Mouse (Mus musculus): ENCODE measurements around the gene Entpd6.
A peak's percentile ranks its signal among the peaks of the same experiment; 100 is the strongest.

The Entpd6 gene

DNA sequence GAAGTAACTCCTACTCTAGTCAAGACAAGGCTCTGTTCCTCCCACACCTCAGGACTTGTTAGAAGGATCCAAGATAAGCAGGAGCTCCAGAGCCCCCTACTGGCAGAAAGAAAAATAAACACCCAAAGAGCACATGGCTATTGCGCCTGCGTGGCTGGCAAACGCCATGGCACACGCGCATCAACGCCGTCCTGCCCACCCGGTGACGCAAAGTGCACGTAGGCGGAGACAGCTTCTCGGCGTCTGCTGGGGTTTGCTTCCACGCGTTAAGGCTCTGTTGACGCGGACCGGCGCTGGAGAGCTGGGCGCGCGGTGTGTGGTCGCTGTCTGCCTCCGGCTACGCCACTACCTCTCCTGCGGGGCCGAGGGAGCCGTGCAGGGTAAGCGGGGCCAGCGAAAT lies at the start of gene Entpd6:
Gene Entpd6, plus strand, starts transcription at position 189 of the 400 bp plus-strand sequence.
- DNase-seq (ENCODE audit: low read depth, low spot score): peak; percentile 71

DNA sequence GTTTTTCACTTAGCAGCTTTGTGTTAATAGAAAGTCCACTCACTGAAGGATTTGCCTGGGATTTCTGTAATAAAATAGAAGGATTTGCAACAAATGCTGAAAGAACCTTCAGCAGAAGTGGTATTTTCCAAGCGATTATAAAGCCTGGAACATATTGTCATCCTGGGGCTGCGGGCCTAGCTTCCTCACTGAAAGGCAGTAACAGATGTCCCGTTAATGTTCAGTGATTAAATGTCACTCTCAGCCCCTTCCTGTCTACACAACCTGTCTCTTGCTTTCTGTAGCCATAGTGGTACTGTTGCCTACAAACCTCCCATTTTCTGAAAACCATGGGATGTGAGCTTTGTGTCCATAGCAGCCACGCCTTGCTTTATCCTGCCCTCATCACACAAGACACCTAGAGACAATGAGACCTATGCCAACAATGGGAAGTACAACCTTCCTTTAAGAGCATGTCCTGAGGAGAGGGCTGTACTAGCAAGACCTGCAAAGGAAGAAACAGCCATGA lies 36.6 kb upstream of the Entpd6 start:
- DNase-seq (ENCODE audit: low read depth, low spot score): no peak

DNA sequence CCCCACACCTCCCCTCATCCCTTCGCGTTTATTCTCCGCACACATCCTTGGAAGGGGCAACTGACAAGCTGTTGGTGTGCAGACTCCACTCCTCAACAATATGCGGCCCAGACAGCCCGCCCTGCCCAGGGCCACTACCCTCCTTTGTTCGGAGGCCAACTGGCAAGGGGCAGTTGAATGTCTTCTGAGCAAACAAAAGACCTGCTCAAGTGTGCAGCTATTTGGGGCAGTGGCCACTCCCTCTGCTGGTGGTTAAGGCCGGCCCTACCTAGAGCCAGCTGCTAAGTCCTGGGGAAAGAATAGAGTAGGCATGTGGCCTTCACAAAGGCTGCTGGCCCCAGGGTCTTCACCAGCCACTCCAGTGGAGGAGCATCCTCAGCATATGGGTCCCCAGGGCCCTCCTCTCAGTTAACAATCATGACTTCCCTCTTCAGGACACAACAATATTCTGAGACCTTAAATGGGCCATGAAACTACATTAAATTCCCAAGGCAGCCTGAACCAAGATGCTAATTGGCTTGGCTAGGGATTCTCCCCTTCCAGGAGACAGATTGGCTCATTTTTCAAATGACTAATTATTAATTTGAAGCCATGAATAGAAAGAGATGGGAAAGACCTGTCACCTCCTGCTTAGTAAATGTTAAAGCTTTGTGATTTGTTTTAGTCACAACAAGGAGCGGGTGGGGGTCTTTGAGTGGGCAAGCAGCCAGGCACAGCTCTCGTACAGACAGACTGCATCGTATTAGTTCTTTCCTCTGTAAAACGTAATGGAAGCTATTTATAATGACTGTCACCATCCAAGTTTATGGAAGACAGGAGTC lies 12.9 kb upstream of the Entpd6 start:
- no peak for DNase-seq (ENCODE audit: low read depth, low spot score)

DNA sequence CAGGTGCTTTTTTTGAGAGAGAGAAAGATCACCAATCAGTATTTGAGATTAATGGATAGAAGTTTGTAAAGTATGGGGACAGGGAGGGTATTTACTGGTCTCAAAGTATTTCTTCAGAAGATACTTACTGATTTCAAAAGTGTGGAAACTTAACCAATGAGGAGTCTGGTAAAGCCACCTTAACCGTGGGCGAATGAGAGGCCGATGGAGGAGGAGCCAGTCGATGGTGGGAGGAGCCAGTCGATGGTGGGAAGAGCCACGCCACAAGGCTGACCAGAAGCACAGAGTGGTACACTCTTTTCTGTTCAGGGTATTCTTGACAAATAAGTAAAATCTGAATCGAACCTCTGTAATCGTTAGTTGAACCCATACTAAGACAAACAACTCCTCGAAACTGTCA lies 11.0 kb upstream of the Entpd6 start:
- no peak for DNase-seq (ENCODE audit: low read depth, low spot score)

DNA sequence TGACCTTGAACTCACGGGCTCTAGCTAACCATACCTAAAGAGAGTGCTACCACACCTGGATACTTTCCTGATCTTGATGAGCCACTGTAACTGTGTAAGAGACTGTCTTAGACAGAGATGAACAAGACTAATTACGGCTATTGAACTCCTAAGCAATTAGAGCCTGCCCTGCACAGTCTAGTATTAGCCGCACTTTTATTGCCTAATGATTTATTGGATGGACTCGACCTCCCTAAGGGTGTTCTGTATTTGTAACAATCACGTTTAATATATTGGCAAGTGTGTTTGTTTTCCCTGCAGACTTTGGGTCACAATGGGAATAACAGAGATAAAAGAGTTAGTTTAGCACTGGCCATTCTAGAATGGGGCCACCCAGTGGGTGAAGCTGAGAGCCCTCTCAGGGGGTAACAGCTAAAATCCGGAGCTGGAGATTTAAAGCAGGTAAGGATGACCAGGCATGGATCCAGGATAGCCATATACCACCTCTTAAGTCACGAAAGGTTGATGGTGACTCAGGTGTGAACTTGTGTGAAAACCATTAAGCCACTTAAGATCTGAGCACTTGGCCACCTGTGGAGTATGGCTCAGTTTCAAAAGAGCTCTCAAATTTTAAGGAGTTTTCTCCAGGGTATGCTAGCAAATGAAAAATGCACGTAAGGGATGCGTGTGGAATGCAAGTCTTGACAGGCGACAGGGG lies 8.5 kb upstream of the Entpd6 start:
- no peak for DNase-seq (ENCODE audit: low read depth, low spot score)

DNA sequence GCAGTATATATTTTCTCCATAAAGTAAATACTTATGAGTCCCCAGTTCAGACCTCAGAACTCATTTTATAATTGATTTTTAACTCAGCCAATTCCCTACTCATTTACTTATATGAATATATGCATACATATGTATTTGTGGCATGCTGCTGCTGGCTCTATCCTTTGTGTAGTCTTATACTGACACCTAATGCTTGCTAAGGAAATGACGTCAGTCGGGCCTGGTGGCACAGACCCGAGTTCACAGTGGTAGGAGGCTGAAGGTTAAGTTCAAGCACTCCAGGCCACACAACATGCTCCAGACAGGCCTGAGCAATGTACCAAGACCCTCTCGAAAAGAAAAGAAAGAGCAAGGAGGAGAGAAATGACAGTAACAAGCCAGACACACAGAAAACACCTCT lies 7.4 kb upstream of the Entpd6 start:
- DNase-seq (ENCODE audit: low read depth, low spot score): no peak

DNA sequence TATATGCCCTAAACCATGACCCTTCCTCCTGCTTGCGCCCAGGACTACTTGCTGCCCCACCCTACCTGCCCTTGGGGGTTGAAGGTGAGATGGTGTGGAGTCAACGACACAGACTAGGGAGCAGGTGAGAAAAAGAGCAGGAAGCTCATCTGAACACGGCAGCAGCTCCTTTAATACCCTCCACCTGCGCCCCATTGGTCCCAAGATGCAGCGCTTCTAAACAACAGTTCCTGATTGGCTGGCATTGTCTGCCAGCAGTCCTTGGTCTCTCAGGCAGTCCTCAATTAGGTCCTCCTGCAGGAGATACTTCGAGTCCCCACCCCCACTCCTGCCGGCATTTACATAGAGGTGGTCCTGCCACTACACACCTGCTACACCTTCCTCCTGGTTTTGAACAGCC lies 3.8 kb upstream of the Entpd6 start:
- DNase-seq (ENCODE audit: low read depth, low spot score): no peak

DNA sequence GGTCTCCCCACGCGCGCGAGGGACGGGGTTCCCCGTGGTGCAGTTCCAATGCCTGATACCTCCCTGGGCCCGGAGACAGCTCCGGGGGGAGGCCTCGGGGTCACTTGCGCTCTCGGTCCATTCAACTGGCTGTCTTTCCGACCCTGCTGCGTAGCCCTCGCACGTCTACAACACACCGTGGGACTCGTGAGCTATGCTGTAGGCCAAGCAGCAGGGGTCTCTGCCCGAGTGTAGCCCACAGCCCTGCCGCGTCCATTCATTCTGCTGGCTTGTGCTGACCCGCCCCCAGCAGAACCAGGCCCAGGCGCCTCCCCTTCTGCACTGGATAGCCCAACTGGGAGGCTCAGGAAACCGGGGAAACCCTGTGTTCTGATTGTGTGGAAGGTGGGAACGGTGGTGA lies 441 bp downstream of the Entpd6 start:
- DNase-seq (ENCODE audit: low read depth, low spot score): no peak

DNA sequence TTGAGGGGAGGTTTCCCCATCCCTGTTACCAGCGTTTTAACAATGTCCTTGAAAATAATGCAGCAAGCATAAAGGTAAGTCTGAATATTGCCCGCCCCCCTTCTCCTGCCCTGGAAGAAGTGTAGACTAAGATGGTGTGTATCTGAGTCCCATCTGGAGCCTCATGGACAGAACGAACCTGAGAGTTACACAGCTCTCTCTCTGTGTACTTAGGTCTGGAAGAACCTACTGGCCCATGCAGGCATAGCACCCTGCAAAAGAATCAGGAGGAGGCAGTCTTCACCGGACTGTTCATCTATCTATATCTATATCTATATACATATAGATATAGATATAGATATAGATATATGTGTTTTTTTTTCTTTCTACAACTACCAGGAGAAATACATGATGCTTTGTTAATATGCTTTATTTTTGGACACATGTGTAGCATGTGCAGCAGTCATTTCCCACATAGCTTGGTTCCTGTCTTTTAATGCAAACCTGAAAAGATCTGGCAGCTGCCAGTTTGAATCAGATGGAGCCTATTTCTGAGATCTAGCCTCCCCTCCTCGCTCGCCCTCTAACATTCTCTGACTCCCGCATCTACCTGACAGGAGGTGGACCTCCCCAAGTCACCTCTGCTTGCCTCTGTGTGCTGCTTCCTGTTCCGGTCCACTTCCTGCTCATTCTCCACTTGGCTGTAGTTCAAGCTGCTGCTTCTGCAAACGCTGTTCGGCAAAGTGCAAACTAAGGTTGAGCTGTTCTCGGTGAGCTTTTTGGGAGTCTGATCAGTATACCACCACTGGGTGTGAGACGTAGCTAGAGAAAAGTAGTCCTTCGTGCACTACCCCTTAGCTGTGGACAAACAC lies 1.5 kb downstream of the Entpd6 start:
- no peak for DNase-seq (ENCODE audit: low read depth, low spot score)

DNA sequence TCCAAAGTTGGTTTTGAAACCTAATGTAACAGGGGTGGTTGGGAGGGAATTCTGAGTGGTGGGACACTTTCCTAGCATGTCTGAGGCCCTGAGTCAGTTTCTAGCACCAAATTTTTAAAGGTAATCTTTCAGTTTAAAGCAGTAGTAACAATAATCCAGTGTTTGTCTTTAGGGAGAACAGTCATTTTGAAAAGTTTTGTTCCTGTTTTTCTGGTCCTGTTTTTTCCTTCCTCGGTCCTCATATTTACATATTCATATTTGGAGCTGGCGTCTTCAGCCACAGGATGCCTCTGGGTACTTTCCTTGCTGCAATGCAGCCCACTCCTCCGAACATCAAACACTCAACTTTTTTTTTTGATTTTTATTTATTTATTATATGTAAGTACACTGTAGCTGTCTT lies 6.2 kb downstream of the Entpd6 start:
- no peak for DNase-seq (ENCODE audit: low read depth, low spot score)

DNA sequence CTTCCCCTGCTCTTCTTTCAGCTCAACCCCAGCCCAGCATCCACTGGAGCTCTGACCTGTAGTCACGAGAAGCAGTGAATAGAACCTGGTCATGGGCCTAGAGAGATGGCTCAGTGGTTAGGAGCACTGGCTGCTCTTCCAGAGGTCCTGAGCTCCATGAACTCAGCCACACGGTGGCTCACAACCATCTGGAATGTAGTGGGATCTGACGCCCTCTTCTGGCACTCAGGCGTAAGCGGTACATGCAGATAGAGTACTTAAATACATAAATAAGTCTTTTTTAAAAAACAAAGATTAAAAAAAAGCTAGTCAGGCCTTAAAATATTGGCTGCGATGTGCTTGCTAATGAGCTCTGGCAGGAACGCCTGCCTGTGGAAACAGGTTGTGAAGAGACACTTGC lies 12.6 kb downstream of the Entpd6 start:
- no peak for DNase-seq (ENCODE audit: low read depth, low spot score)

DNA sequence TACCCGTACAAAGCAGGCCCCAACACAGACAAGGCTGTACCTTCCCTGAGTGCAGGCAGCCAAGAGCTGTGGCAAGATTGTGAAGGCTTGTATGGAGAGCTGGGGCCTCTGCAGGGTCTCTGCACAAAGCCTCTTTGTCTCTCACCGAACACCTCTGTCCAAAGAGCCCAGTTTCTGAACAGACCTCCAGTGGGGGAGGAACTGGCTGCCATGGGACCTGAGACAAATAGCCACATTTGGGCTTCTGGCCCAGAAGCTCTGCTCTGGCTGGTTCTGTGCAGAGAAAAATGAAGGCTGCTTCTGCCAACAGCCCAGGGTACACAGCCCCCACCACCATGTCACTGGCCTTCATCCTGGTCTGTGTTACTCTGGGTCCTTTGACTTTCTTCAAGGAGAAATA lies 16.8 kb downstream of the Entpd6 start:
- DNase-seq (ENCODE audit: low read depth, low spot score): no peak

DNA sequence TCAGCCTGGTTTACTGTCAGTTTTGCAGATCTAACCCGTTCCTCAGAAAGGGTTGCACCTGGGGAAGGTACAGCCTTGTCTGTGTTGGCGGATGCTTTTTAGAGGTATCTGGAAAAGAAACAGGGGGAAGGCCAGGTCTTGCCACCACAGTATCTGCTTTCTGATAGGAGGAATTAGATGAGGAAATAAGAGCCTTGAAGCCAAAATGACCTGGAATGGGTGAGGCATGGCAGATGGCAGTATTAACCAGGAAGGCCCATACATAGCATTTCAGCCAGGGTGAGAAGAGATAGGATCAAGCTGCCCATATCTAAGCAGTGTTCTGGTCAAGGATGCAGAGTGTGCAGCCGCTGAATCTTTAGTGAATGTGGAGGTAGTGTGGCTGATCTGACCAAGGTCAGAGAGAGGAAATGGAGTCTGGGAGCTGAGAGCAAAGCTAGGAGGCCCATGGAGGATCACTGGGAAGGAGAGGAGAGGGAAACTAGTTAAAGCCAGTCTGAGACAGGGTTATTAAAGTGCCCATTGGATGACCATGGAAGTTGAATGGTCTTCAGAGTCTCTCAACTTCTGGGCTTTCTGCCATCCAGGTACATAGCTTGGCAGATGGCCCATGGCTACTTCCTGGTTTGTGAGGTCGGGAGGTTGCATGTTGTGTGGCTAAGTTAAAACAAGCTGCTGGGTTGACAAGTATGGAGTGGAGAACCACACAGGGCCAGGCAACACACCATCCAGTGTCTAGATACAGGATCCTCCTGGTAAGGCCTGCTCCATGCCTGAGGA lies 17.4 kb downstream of the Entpd6 start:
- DNase-seq (ENCODE audit: low read depth, low spot score): no peak

DNA sequence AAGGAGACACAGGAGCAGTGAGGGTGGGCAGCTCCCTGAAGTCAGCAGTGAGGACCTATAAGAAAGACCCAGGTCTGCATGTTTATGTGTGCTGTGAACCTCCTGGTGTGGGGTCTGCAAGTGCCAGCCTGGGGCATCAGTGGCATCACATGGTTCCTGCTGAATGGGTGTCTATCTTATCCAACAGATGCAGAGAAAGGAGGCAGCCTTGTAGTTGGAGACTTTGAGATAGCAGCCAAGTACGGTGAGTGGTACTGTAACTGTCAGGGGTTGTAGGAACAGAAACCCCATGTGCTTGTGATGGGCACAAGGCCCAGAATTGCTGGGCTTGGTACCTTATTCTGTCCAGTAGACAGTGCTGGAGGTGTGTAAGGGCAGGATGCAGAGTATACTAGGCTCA lies 19.8 kb downstream of the Entpd6 start:
- DNase-seq (ENCODE audit: low read depth, low spot score): no peak

DNA sequence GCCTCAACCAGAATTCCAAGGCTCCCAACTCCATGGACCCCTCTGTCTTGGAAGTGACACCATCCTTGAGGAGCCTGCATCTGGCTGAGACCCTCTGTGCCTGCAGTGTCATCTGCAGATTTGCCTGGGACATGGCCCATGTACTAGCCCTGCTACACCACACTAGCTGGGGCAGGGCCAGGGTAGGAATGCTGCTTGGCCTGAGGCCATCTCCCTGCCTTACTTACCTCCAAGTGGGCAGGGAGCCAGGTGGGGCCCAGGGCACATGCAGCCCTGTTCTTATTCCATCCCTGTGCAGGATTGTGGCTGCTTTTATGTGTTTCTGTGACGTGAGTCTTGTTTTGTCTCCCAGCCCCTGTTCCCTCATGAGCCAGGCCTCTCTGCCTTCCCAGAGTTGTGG lies 21.9 kb downstream of the Entpd6 start:
- DNase-seq (ENCODE audit: low read depth, low spot score): no peak

DNA sequence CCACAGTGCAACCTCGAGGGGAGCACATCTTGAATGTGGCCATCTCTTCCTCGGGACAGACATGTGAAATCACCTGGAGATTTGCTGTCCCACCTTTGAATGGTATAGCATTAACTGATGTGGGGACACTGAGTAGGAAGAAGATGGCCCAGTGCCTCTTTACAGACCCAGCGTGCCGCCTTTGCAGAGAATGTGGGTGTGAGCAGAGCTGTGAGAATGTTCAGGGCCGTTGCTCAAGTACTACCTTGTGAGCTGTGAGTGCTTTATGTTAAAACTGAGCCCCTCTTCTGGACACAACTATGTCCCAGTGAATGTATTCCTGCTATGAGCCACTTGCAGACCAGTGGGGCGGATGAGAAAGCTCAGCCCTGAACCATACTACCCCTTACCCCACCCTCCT lies 22.3 kb downstream of the Entpd6 start:
- no peak for DNase-seq (ENCODE audit: low read depth, low spot score)

DNA sequence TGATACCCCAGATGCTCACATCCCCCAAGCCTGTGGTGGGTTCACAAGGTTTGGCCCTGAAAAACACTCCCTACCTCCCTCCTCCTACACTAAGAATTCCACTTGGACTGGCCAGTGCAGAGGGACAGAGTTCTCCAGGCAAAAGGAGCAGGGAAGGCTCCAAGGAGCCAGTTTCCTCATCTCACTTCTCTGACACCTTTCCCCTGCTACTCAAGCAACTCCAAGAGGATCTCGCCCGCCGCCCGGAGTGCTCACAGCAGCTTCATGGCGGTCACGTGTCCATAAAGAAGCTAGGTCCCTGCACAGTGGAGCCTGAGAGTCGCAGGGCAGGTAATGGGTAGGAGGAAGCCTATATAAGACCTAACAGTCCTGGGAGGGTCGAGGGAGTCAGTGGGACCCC lies 23.2 kb downstream of the Entpd6 start:
- DNase-seq (ENCODE audit: low read depth, low spot score): no peak

DNA sequence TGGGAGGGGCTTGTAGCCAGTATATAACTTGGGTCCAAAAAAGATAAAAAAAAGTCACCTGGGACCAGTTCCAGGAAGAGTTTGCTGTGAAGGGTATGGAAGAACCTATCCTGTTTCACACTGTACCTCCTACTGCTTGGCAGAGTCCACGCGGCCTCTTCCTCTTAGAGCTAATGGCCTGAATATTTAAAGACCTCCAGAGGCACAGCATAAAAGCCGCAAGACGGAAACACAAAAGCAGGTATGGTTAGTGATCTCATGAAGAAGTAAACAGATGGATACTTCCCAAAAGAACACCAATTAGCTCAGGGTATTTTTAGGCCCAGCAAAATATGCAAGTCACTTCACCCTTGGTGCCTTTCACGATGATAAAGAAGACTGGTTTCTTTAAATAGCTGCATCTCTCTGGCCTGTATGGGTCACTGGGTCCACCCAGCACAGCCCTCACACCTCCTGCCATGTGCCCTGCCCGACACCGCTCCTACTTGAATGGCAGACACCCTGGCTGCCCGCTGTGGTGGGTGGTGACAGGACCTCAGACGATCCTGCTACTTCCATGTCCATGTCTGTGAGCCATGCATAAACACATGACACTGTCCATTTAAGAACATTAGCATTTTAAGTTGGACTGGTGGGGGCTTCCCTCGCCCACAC lies 23.8 kb downstream of the Entpd6 start:
- DNase-seq (ENCODE audit: low read depth, low spot score): no peak

DNA sequence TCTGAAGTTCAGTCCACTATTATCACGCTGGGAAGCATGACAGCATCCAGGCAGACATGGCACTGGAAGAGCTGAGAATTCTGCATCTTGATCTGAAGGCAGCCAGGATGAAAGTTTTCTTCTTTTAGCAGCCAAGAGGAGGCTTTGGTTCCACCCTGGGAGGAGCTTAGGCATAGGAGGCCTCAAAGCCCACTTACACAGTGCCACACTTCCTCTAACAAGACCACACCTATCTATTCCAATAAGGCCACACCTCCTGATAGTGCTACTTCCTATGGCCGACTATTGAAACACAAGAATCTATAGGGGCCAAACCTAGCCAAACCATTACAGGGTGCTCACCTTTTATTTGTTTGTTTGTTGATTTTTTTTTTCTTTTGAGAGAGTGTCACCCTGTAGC lies 34.0 kb downstream of the Entpd6 start:
- DNase-seq (ENCODE audit: low read depth, low spot score): no peak

DNA sequence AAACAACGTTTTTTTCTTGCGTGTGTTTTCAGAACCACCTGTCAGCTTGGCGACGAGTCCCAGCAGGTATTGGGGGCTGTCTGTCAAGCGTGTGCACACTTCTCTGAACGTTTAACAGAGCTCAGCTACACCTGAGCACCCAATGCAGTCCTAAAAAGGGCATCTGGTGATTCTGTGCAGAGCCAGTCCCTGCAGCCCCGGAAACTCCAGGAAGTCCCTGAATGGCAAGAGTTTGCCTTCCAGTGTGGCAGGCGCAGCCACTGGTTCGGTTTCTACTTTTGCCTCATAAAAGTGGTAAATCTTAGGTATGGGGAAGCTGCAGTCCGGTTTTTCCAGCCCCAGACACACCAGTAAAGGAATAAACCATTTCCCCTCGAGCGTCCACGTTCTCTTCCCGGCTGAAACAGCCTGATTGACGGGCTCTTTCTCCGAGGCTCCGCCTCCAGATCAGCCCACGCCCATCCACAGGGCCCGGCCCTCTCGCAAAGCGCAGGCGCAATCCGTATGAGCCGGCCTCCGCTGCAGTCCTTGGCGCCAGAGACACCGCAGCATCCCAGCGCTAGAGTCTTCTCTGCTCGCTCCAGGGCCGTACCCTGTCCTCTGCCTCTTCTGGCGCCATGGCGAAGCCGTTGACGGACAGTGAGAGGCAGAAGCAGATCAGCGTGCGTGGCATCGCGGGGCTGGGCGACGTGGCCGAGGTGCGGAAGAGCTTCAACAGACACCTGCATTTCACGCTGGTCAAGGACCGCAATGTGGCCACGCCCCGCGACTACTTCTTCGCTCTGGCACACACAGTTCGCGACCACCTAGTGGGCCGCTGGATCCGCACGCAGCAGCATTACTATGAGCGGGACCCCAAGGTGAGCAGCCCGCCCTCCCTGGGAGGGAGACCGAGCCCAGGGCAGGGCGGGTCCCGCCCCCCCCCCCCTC lies 37.7 kb downstream of the Entpd6 start, which contains the start of gene Pygb:
Gene Pygb, plus strand, starts transcription at position 485 of the 930 bp plus-strand sequence.
- DNase-seq (ENCODE audit: low read depth, low spot score): peak; percentile 71
